Comparison of ENCODE assay signal across 12 mouse cellular contexts in genomic region chr6:51162208-51163082, GRCm38 (mm10).
DNase-seq lines count a peak whose midpoint lies in the region; ATAC-seq and TF ChIP-seq lines count a peak whose summit lies in the region.
"Had no signal": no experiment of that assay in that cellular context is flagged by ENCODE, and none has a peak within 500 bp of the region (broad histone marks: within the 10 kb centered on the region; RNA-seq: fewer than 3 reads in every experiment).

No protein-coding gene starts in this region.

- H3K9me3 ChIP-seq in hindbrain, embryonic 14.5 days (ENCODE audit: control insufficient read depth, low read length), result no peaks in the 10 kb centered on the region
- H3K9me3 ChIP-seq in hindbrain, embryonic 13.5 days, result no peaks in the 10 kb centered on the region
- H3K9me3 ChIP-seq in forebrain, embryonic 14.5 days (replicated peaks; ENCODE audit: control insufficient read depth, low read length), result no peaks in the 10 kb centered on the region
- H3K9me3 ChIP-seq in intestine, embryonic 16.5 days (ENCODE audit: control insufficient read depth, low read length), result no peaks in the 10 kb centered on the region

- no peaks in the 10 kb centered on the region for H3K36me3 ChIP-seq in hindbrain, embryonic 14.5 days (replicated peaks; ENCODE audit: control insufficient read depth, insufficient read depth)
- H3K36me3 ChIP-seq in hindbrain, embryonic 13.5 days, result no peaks in the 10 kb centered on the region
- no peaks in the 10 kb centered on the region for H3K36me3 ChIP-seq in forebrain, embryonic 14.5 days (ENCODE audit: control insufficient read depth, insufficient read depth, low read length)
- H3K36me3 ChIP-seq in intestine, embryonic 16.5 days (ENCODE audit: control insufficient read depth, insufficient read depth, low read length), result no peaks in the 10 kb centered on the region

- H3K4me1 ChIP-seq in hindbrain, embryonic 14.5 days (replicated peaks; ENCODE audit: control insufficient read depth, insufficient read depth, low read length), result 0 out of 2 replicates have a peak, but pooled peaks cover 3% of the 10 kb centered on the region
- 0 out of 2 replicates have a peak, but pooled peaks cover 4% of the 10 kb centered on the region for H3K4me1 ChIP-seq in hindbrain, embryonic 13.5 days (replicated peaks)
- peaks cover 12% of the 10 kb centered on the region; the same call in 1 of the 2 replicates for H3K4me1 ChIP-seq in forebrain, embryonic 14.5 days (ENCODE audit: control insufficient read depth, insufficient read depth, low read length)
- H3K4me1 ChIP-seq in intestine, embryonic 16.5 days (ENCODE audit: control insufficient read depth, insufficient read depth, low read length), result peaks cover 7% of the 10 kb centered on the region

- DNase-seq in hindbrain, embryonic 14.5 days (ENCODE audit: low spot score), result no peak
- peak; percentile 79 for DNase-seq in brain, embryonic 14.5 days (ENCODE audit: low read depth)
- DNase-seq in forebrain, embryonic 14.5 days (ENCODE audit: low spot score), result peak; percentile 76
- no peak for DNase-seq in left cerebral cortex, adult 9 months (ENCODE audit: low spot score in 2 of 2)
- DNase-seq in left cerebral cortex, postnatal 10 days (ENCODE audit: extremely low spot score in 1 of 2, low spot score in 2 of 2), result no peak
- no peak for DNase-seq in urinary bladder, adult 2 months (ENCODE audit: low spot score)
- DNase-seq: right cerebral cortex, postnatal 25 days; thymus, postnatal 4 days had no signal

- TF ChIP-seq POLR2A in brain, embryonic 14.5 days (IDR thresholded peaks at IDR 0.05; ENCODE audit: borderline replicate concordance, extremely low read depth, insufficient read depth, insufficient read length, poor library complexity, severe bottlenecking), result no peak

- intact Hi-C loops in left cerebral cortex, postnatal 10 days (cut with DNase I), result no loop called here

- peak overlapping the region; percentile 14; the same call in 1 of the 2 replicates for H3K27ac ChIP-seq in hindbrain, embryonic 14.5 days
- no peak overlapping the region for H3K27ac ChIP-seq in hindbrain, embryonic 13.5 days
- H3K27ac ChIP-seq in forebrain, embryonic 14.5 days (ENCODE audit: low read depth, low read length), result peak overlapping the region; percentile 52; the same call in 1 of the 2 replicates
- peak overlapping the region; percentile 55; the same call in 1 of the 2 replicates for H3K27ac ChIP-seq in intestine, embryonic 16.5 days (ENCODE audit: low read length)
- H3K27ac ChIP-seq: macrophage had no signal

- ATAC-seq in hindbrain, embryonic 14.5 days (ENCODE audit: low FRiP score), result no peak
- ATAC-seq in hindbrain, embryonic 13.5 days (ENCODE audit: low FRiP score), result no peak
- ATAC-seq in forebrain, embryonic 14.5 days, result peak; percentile 70
- ATAC-seq in intestine, embryonic 16.5 days, result no peak

- no peak overlapping the region for H3K4me2 ChIP-seq in hindbrain, embryonic 14.5 days (replicated peaks)
- H3K4me2 ChIP-seq in hindbrain, embryonic 13.5 days, result no peak overlapping the region
- H3K4me2 ChIP-seq in forebrain, embryonic 14.5 days (ENCODE audit: low read length), result no peak overlapping the region
- H3K4me2 ChIP-seq in intestine, embryonic 16.5 days (ENCODE audit: low read depth, low read length), result no peak overlapping the region

- TF ChIP-seq CTCF in brain, embryonic 14.5 days (IDR thresholded peaks at IDR 0.05; ENCODE audit: borderline replicate concordance, extremely low read depth, insufficient read depth, insufficient read length), result no peak

- no peaks in the 10 kb centered on the region for H3K27me3 ChIP-seq in hindbrain, embryonic 14.5 days (ENCODE audit: control insufficient read depth, insufficient read depth, low read length)
- H3K27me3 ChIP-seq in hindbrain, embryonic 13.5 days, result no peaks in the 10 kb centered on the region; the same call in 1 of the 2 replicates
- no peaks in the 10 kb centered on the region for H3K27me3 ChIP-seq in forebrain, embryonic 14.5 days (replicated peaks; ENCODE audit: control insufficient read depth, insufficient read depth, low read length)
- no peaks in the 10 kb centered on the region for H3K27me3 ChIP-seq in intestine, embryonic 16.5 days (replicated peaks; ENCODE audit: control insufficient read depth, insufficient read depth, low read length)

- no peak overlapping the region for H3K9ac ChIP-seq in hindbrain, embryonic 14.5 days
- no peak overlapping the region for H3K9ac ChIP-seq in hindbrain, embryonic 13.5 days
- H3K9ac ChIP-seq in forebrain, embryonic 14.5 days (ENCODE audit: low read length), result no peak overlapping the region
- H3K9ac ChIP-seq in intestine, embryonic 16.5 days (ENCODE audit: low read depth, low read length), result no peak overlapping the region

- WGBS in hindbrain, embryonic 14.5 days, result 67% methylated on average over 14 of the region's 14 CpGs
- 59% methylated on average over 14 of the region's 14 CpGs for WGBS in hindbrain, embryonic 13.5 days
- 27% methylated on average over 14 of the region's 14 CpGs for WGBS in forebrain, embryonic 14.5 days
- WGBS in intestine, embryonic 16.5 days, result 55% methylated on average over 14 of the region's 14 CpGs

- no peak overlapping the region for H3K4me3 ChIP-seq in hindbrain, embryonic 14.5 days (replicated peaks; ENCODE audit: low read length)
- H3K4me3 ChIP-seq in hindbrain, embryonic 13.5 days, result no peak overlapping the region
- no peak overlapping the region for H3K4me3 ChIP-seq in forebrain, embryonic 14.5 days (ENCODE audit: low read depth, low read length)
- no peak overlapping the region for H3K4me3 ChIP-seq in intestine, embryonic 16.5 days (ENCODE audit: low read length)
- H3K4me3 ChIP-seq: myocyte had no signal

Comparison
In these comparisons a context has a peak if more than half of its experiments do, and no peak if none do; other contexts are left out.
1. DNase-seq: peak in brain, embryonic 14.5 days (single experiment) and forebrain, embryonic 14.5 days (single experiment); none in hindbrain, embryonic 14.5 days (single experiment), left cerebral cortex, adult 9 months (0 of 2), left cerebral cortex, postnatal 10 days (0 of 2) and urinary bladder, adult 2 months (single experiment).